Mouse (Mus musculus) embryonic facial prominence, embryonic 13.5 days (tissue): ENCODE data around the gene Rbm43. TPM values are rescaled to one million over a fixed set of nuclear protein-coding genes. Genes with fewer than 3 reads are reported as not detected.

Experiments
- ATAC-seq: fragments of 200-750 bp; cut with Nextera tagmentation; 2 replicates; pipeline ENCODE4 v1.8.0; 2017; ENCODE audit warnings: low read depth; ENCODE audit not compliant: insufficient number of reproducible peaks, insufficient read depth, low FRiP score, low TSS enrichment
- H3K27ac ChIP-seq: fragments of 300-500 bp; sonication (generic); 2 replicates; pipeline ENCODE4 v1.5.1; 2015; ENCODE audit warnings: moderate library complexity, mild to moderate bottlenecking, inconsistent platforms
- H3K27me3 ChIP-seq: fragments of 300-500 bp; sonication (generic); 2 replicates; pipeline ENCODE4 v1.6.1; 2015; ENCODE audit warnings: mild to moderate bottlenecking, inconsistent platforms
- H3K36me3 ChIP-seq: fragments of 300-500 bp; sonication (generic); 2 replicates; pipeline ENCODE4 v1.6.1; 2015; ENCODE audit warnings: mild to moderate bottlenecking, inconsistent platforms
- H3K4me1 ChIP-seq: fragments of 300-500 bp; sonication (generic); 2 replicates; pipeline ENCODE4 v1.6.1; 2015; ENCODE audit warnings: inconsistent platforms
- H3K4me2 ChIP-seq: fragments of 300-500 bp; sonication (generic); 2 replicates; pipeline ENCODE4 v1.6.1; 2015; ENCODE audit warnings: moderate library complexity, mild to moderate bottlenecking, inconsistent platforms
- H3K4me3 ChIP-seq: fragments of 300-500 bp; sonication (generic); 2 replicates; pipeline ENCODE4 v1.5.1; 2015; ENCODE audit warnings: mild to moderate bottlenecking, inconsistent platforms
- H3K9ac ChIP-seq: fragments of 300-500 bp; sonication (generic); 2 replicates; pipeline ENCODE4 v1.6.1; 2015; ENCODE audit warnings: mild to moderate bottlenecking, inconsistent platforms
- H3K9me3 ChIP-seq: fragments of 300-500 bp; sonication (generic); 2 replicates; pipeline ENCODE4 v1.6.1; 2016; ENCODE audit warnings: inconsistent platforms
- WGBS: fragments of 180-500 bp; shearing (Covaris S2); methylation state at CpG from one replicate; pipeline ENCODE4 v1.1.7; 2015; ENCODE audit warnings: mixed read lengths; 5-methylcytosine and 5-hydroxymethylcytosine counted together
- polyA plus RNA-seq: library from polyadenylated mRNA; unstranded; fragments of >200 nt; fragmentation: Nextera tagmentation; extraction: Ambion mirVana; gene quantifications from 2 replicates; pipeline ENCODE4 v1.2.1, GENCODE M21; 2015

The Rbm43 gene
- polyA plus RNA-seq, 1 experiment from 2014 or later, result 14.8 TPM

- no peak for ATAC-seq
- Histone ChIP-seq H3K27me3 (no peaks in the 10 kb centered on the region), H3K36me3 (no peaks in the 10 kb centered on the region), H3K4me2 (no peak overlapping the region), H3K4me3 (no peak overlapping the region), H3K9ac (no peak overlapping the region), H3K9me3 (0 out of 2 replicates have a peak, but pooled peaks cover 4% of the 10 kb centered on the region), H3K4me1 (no peaks in the 10 kb centered on the region), H3K27ac (no peak overlapping the region)
- 80% methylated on average over 6 of the region's 6 CpGs for WGBS
Measured at GRCm38 (mm10) chr2:51948105-51948830, 13.3 kb upstream of the Rbm43 start.

DNA sequence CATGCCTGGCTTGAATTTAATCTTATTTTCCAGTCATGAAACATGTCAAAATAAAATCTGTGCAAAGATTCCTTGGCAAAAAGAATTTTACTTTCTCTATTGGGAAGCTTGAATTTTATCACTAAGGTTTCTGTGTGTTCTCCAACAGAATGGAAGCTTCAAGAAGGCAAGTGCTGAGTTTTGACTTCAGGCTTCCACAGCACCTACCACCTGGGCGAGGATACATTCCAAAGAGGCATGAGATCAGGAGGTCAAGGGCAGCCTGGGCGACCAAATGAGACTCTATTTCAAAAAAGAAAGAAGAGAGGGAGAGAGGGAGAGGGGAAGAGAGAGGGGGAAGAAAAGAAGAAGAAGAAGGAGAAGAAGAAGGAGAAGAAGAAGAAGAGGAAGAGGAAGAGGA is 10.8 kb upstream of the Rbm43 start:
- 0 out of 2 replicates have a peak, but pooled peaks cover 4% of the 10 kb centered on the region for H3K9me3 ChIP-seq
- no peak overlapping the region for H3K4me2 ChIP-seq
- H3K9ac ChIP-seq, result no peak overlapping the region
- H3K4me3 ChIP-seq, result no peak overlapping the region
- ATAC-seq, result no peak
- H3K4me1 ChIP-seq, result no peaks in the 10 kb centered on the region
- no peak overlapping the region for H3K27ac ChIP-seq
- no peaks in the 10 kb centered on the region for H3K36me3 ChIP-seq
- 57% methylated on average over 2 of the region's 2 CpGs for WGBS
- no peaks in the 10 kb centered on the region for H3K27me3 ChIP-seq

- Histone ChIP-seq H3K4me2 (no peak overlapping the region), H3K9me3 (0 out of 2 replicates have a peak, but pooled peaks cover 4% of the 10 kb centered on the region), H3K36me3 (no peaks in the 10 kb centered on the region), H3K4me3 (no peak overlapping the region), H3K27ac (no peak overlapping the region), H3K9ac (no peak overlapping the region), H3K4me1 (no peaks in the 10 kb centered on the region), H3K27me3 (no peaks in the 10 kb centered on the region)
- WGBS, result 84% methylated on average over 7 of the region's 7 CpGs
- ATAC-seq, result no peak
Measured at GRCm38 (mm10) chr2:51941832-51942231, 6.9 kb upstream of the Rbm43 start.

DNA sequence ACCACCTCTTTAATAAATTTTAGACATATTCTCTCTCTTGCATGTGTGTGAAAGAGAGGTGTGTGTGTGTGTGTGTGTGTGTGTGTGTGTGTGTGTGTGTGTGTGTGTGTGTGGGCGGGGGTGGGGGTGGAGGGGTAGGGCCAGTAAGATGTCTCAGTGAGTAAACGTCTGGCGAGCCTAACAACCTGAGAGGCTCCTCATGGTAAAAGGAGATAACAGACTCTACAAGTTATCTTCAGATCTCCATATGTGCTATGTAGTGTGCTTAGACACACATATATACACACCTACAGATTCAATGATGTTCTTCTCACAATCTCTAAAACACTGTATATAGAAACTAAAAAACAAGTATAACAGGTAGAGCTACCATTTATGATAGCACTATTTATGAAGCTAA is 3.8 kb upstream of the Rbm43 start:
- WGBS, result 72% methylated on average over 3 of the region's 3 CpGs
- ATAC-seq, result no peak
- no peak overlapping the region for H3K9ac ChIP-seq

GRCm38 (mm10) chr2:51937004-51937403 is 2.0 kb upstream of the Rbm43 start:
- Histone ChIP-seq H3K36me3 (no peaks in the 10 kb centered on the region), H3K4me3 (no peak overlapping the region), H3K9me3 (no peaks in the 10 kb centered on the region), H3K4me1 (peaks cover 5% of the 10 kb centered on the region; the same call in 1 of the 2 replicates), H3K9ac (no peak overlapping the region), H3K27ac (no peak overlapping the region), H3K27me3 (peaks cover 4% of the 10 kb centered on the region; the same call in 1 of the 2 replicates), H3K4me2 (no peak overlapping the region)
- WGBS, result 62% methylated on average over 6 of the region's 6 CpGs
- no peak for ATAC-seq

More for the DNA sequence above, 3.8 kb upstream of the Rbm43 start:
- H3K9me3 ChIP-seq, result 0 out of 2 replicates have a peak, but pooled peaks cover 4% of the 10 kb centered on the region
- no peak overlapping the region for H3K4me2 ChIP-seq
- peaks cover 4% of the 10 kb centered on the region; the same call in 1 of the 2 replicates for H3K27me3 ChIP-seq
- peaks cover 3% of the 10 kb centered on the region; the same call in 1 of the 2 replicates for H3K4me1 ChIP-seq
- no peak overlapping the region for H3K4me3 ChIP-seq
- no peak overlapping the region for H3K27ac ChIP-seq
- no peaks in the 10 kb centered on the region for H3K36me3 ChIP-seq

DNA sequence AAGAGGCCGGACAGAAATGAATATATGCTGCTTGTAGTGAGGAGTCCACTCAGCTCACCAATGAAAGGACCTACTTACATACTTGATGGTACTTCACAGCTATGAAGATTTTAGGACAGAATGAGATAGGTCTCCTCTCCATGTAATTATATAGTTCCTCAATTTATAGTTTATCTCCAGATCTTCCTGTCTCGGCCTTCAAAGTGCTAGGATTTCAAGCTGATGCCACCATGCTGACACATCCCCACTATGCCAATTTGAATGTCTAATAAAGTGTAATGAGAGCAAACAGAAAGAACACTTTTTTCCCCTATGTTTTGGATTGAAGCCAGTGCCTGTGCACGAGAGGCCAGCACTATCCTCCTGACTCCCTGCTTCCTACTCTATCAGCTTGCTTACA is 1.6 kb upstream of the Rbm43 start:
- ATAC-seq, result no peak
- H3K36me3 ChIP-seq, result no peaks in the 10 kb centered on the region
- 71% methylated on average over 3 of the region's 3 CpGs for WGBS
- no peaks in the 10 kb centered on the region for H3K9me3 ChIP-seq
- H3K27me3 ChIP-seq, result peaks cover 4% of the 10 kb centered on the region; the same call in 1 of the 2 replicates
- H3K4me3 ChIP-seq, result no peak overlapping the region
- H3K9ac ChIP-seq, result no peak overlapping the region
- H3K4me1 ChIP-seq, result peaks cover 5% of the 10 kb centered on the region; the same call in 1 of the 2 replicates
- H3K27ac ChIP-seq, result no peak overlapping the region
- H3K4me2 ChIP-seq, result no peak overlapping the region

DNA sequence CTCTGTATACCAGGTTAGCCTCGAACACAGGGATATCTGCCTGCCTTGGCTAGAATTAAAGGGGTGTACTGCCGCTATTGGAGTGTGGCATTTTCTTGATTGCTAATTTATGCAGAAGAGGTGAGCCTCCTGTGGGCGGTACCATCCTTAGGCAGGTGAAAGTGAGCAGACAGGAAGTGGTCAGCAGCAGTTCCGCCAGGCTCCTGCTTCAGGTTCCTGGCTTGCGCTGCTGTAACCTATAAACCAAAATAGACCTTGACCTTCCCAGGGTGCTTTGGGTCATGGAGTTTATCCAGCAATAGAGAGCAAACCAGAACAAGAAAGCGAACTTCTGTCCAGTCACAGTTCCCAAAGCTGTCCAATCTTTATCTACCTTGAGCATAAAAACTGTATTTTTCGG is 958 bp upstream of the Rbm43 start:
- no peak overlapping the region for H3K4me2 ChIP-seq
- no peaks in the 10 kb centered on the region for H3K9me3 ChIP-seq
- H3K27me3 ChIP-seq, result peaks cover 4% of the 10 kb centered on the region; the same call in 1 of the 2 replicates
- no peak overlapping the region for H3K9ac ChIP-seq
- no peaks in the 10 kb centered on the region for H3K36me3 ChIP-seq
- H3K27ac ChIP-seq, result no peak overlapping the region
- peaks cover 5% of the 10 kb centered on the region; the same call in 1 of the 2 replicates for H3K4me1 ChIP-seq
- whole genome bisulfite sequencing, result 93% methylated on average over 7 of the region's 7 CpGs
- H3K4me3 ChIP-seq, result no peak overlapping the region
- no peak for ATAC-seq

DNA sequence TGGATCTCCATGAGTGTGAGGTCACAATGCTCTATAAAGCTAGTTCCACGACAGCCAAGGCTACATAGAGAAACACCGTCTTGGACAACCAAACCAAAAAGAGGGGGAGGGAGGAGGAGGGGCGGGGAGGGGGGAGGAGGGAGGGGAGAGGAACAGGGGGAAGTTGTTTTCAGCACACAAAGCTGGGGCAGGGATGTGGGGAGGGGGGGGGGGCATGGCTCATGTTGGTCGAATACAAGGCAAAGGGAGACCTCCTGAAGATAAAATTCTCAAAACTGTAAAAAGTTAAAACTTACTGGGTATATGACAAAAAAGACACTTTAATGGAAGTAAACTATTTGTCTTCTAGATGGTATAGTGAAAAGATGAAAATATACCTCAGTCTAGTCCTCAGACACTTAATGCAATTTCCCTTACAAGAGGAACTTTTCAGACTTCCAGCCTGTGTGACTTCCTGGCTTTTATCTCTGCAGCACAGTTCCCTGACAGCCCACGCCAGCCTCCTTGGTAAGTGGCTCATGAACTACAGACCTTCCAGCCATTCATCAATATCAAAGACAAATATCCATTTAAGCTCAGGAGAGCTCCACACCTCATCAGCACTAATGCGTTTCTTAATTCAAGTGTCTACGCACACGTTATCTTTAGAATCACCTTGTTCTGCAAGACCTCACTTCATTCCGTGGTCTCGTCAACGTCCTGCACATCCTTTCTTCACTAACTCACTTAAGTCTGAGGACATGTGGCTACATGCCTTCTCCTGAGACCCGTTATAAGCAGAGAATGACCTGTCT is 1.4 kb downstream of the Rbm43 start:
- Histone ChIP-seq H3K27ac (no peak overlapping the region), H3K9ac (peak overlapping the region; percentile 78; the same call in 1 of the 2 replicates), H3K4me3 (peak overlapping the region; percentile 60; the same call in 1 of the 2 replicates), H3K27me3 (peaks cover 4% of the 10 kb centered on the region; the same call in 1 of the 2 replicates), H3K4me1 (peaks cover 5% of the 10 kb centered on the region; the same call in 1 of the 2 replicates), H3K9me3 (no peaks in the 10 kb centered on the region), H3K36me3 (peaks cover 6% of the 10 kb centered on the region; the same call in 1 of the 2 replicates), H3K4me2 (peak overlapping the region; percentile 76)
- 54% methylated on average over 12 of the region's 12 CpGs for WGBS
- no peak for ATAC-seq

- no peak overlapping the region for H3K9ac ChIP-seq
- no peak overlapping the region for H3K27ac ChIP-seq
- H3K4me1 ChIP-seq, result peaks cover 5% of the 10 kb centered on the region; the same call in 1 of the 2 replicates
- no peak for ATAC-seq
- peaks cover 6% of the 10 kb centered on the region for H3K36me3 ChIP-seq
- H3K4me2 ChIP-seq, result no peak overlapping the region
- peaks cover 4% of the 10 kb centered on the region; the same call in 1 of the 2 replicates for H3K27me3 ChIP-seq
- WGBS, result 90% methylated on average over 7 of the region's 7 CpGs
- no peaks in the 10 kb centered on the region for H3K9me3 ChIP-seq
- no peak overlapping the region for H3K4me3 ChIP-seq
Measured at GRCm38 (mm10) chr2:51931241-51931640, 3.7 kb downstream of the Rbm43 start.

- Histone ChIP-seq H3K9me3 (no peaks in the 10 kb centered on the region), H3K27me3 (no peaks in the 10 kb centered on the region; the same call in 1 of the 2 replicates), H3K4me1 (peaks cover 12% of the 10 kb centered on the region), H3K4me3 (no peak overlapping the region), H3K9ac (no peak overlapping the region), H3K36me3 (no peaks in the 10 kb centered on the region), H3K27ac (no peak overlapping the region), H3K4me2 (no peak overlapping the region)
- no peak for ATAC-seq
- 13% methylated on average over 5 of the region's 5 CpGs for WGBS
Measured at GRCm38 (mm10) chr2:51914944-51915680, 19.9 kb downstream of the Rbm43 start.

DNA sequence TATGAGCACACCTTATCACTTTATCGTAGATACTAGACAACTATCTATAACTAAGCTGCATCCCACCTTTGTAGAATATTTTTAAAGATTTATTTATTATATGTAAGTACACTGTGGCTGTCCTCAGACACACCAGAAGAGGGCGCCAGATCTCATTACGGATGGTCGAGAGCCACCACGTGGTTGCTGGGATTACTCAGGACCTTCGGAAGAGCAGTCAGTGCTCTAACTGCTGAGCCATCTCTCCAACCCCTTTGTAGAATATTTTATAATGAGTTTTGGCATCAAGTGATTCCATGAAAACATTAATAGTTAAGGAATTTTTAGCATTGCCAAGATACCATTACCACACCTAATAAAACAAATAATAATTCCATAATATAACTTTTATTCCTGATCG is 20.4 kb downstream of the Rbm43 start:
- Histone ChIP-seq H3K9ac (no peak overlapping the region), H3K4me2 (no peak overlapping the region), H3K36me3 (no peaks in the 10 kb centered on the region), H3K27me3 (no peaks in the 10 kb centered on the region; the same call in 1 of the 2 replicates), H3K9me3 (no peaks in the 10 kb centered on the region), H3K4me1 (peaks cover 12% of the 10 kb centered on the region), H3K4me3 (no peak overlapping the region), H3K27ac (no peak overlapping the region)
- WGBS, result 55% methylated on average over 7 of the region's 7 CpGs
- no peak for ATAC-seq
